Mouse (Mus musculus): ENCODE results near the gene Slc11a2. TPM values are rescaled to one million over a fixed set of nuclear protein-coding genes. Genes with fewer than 3 reads are reported as not detected.

Gene Slc11a2
- polyA plus RNA-seq, 1 experiment from 2014 or later: 22.0 TPM

DNA sequence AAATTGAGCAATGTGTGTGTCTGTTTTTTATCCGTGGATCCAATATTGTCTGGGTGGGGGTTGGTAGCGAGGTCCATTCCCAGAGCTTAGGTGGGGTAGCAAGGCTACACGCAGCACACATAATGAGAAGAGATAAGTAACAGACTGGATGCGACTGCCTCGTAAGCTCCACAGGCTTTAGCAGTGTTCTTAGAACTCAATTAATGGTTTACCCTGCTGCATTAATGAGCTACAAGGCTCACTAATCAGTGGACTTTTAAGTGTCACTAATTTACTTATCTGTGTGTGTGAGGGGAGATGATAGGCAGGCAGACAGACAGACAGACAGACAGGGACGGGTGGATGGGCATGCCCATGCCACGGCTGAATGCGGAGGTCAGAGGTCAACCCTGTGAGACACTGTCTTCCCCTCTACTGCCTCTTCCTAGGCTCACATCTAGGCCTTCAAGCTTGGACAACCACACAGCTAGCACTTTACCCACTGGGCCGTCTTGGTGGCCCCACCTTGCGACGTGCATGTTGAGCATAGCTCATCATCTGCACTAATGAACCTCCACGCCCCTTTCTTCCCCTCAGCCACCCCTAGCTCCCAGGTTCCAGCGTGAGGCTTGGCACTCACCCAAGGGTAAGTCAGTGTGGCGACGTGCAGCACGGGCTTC is 24.2 kb downstream of the Slc11a2 start:
- no peaks in the 10 kb centered on the region for H3K4me1 ChIP-seq
- H3K27me3 ChIP-seq: no peaks in the 10 kb centered on the region
- H3K4me3 ChIP-seq: no peak overlapping the region
- H3K4me2 ChIP-seq: no peak overlapping the region
- 87% methylated on average over 16 of the region's 16 CpGs for WGBS
- ATAC-seq (ENCODE audit: insufficient number of reproducible peaks, insufficient read depth, low FRiP score, low TSS enrichment, low read depth): no peak
- no peak overlapping the region; the same call in 1 of the 2 replicates for H3K27ac ChIP-seq
- no peaks in the 10 kb centered on the region for H3K9me3 ChIP-seq
- peaks cover 97% of the 10 kb centered on the region for H3K36me3 ChIP-seq
- H3K9ac ChIP-seq: no peak overlapping the region

DNA sequence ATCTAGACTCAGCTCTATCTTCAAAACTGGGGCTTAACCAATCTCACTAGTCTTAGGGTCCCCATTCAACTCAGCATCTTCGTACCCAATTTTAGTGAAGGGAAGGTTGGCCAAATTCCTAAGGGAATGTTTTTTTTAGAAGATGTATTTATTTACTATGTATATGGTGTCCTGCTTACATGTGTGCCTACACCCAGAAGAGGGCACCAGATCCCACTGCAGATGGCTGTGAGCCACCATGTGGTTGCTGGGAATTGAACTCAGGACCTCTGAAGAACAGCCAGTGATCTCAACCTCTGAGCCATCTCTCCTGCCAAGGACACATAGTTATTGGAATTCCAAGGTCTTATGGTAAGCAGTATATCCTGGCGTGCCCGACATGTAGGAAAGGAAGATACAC is 29.3 kb downstream of the Slc11a2 start:
- Histone ChIP-seq H3K9me3 (no peaks in the 10 kb centered on the region), H3K4me2 (no peak overlapping the region), H3K27me3 (no peaks in the 10 kb centered on the region), H3K36me3 (peaks cover 81% of the 10 kb centered on the region), H3K4me3 (no peak overlapping the region), H3K4me1 (no peaks in the 10 kb centered on the region), H3K9ac (no peak overlapping the region), H3K27ac (no peak overlapping the region)
- ATAC-seq (ENCODE audit: insufficient number of reproducible peaks, insufficient read depth, low FRiP score, low TSS enrichment, low read depth): no peak
- WGBS: 95% methylated on average over 3 of the region's 3 CpGs

DNA sequence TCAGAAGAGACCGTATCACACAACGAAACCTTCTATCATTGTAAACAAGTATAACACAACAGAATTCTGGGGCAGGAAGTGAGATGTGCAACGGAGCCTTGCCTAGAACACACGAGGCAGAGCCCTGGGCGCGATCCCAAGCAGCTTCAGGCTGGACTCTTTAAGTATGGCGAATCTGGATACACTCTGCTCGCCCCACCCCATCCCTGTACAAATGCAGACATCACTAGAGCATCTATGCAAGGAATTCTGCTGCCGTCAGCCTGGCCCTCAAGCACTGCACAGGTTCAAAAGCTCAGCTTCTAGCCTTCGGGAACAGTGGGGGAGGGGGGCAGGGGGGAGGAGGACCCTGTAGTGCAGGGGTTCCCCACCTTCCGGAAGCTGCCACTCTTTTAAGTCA is 31.9 kb downstream of the Slc11a2 start:
- Histone ChIP-seq H3K9ac (no peak overlapping the region), H3K36me3 (peaks cover 56% of the 10 kb centered on the region), H3K27ac (no peak overlapping the region), H3K4me2 (no peak overlapping the region), H3K27me3 (no peaks in the 10 kb centered on the region), H3K4me3 (no peak overlapping the region), H3K4me1 (peaks cover 4% of the 10 kb centered on the region; the same call in 1 of the 2 replicates), H3K9me3 (no peaks in the 10 kb centered on the region)
- ATAC-seq (ENCODE audit: insufficient number of reproducible peaks, insufficient read depth, low FRiP score, low TSS enrichment, low read depth): no peak
- WGBS: 80% methylated on average over 11 of the region's 11 CpGs

DNA sequence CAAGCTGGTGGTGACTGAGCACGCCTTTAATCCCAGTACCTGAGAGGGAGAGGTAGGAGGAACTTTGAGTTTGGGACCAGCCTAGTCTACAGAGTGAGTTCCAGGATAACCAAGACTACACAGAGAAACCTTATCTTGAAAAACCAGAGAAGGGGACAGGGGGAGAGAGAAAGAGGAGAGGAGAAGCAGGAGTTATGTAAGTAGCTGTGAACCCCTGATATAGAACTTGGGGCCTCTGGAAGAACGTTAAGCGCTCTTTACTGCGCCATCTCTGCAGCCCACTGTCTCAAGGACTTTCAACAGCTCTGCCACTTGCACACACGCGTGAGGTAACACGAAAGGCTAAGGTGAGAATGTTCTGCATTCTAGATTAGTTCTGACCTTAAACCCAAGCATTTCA is 33.3 kb downstream of the Slc11a2 start:
- H3K27ac ChIP-seq: no peak overlapping the region
- H3K4me2 ChIP-seq: no peak overlapping the region
- H3K4me1 ChIP-seq: peaks cover 4% of the 10 kb centered on the region; the same call in 1 of the 2 replicates
- no peak overlapping the region for H3K4me3 ChIP-seq
- no peak for ATAC-seq (ENCODE audit: insufficient number of reproducible peaks, insufficient read depth, low FRiP score, low TSS enrichment, low read depth)
- WGBS: 96% methylated on average over 7 of the region's 7 CpGs
- no peaks in the 10 kb centered on the region for H3K9me3 ChIP-seq
- H3K9ac ChIP-seq: no peak overlapping the region
- H3K27me3 ChIP-seq: no peaks in the 10 kb centered on the region
- peaks cover 42% of the 10 kb centered on the region for H3K36me3 ChIP-seq

DNA sequence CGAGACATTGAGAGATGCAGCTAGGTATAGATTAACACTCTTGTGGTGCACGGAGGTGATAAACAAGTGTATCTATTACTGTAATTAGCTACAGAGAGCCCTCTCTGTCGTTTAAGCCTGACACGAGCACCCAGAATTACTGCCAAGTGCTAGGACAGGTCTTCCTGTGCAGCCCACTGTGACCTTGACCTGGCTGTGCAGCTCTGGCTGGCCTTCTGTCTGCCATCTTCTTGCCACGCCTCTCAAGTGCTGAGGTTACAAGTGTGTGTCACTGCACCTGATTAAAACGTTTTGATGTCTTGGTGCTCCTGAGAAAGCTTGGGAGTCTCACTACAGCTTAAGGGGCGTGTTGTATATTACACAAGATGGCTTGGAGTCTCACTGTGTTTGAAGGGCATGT is 33.8 kb downstream of the Slc11a2 start:
- ATAC-seq (ENCODE audit: insufficient number of reproducible peaks, insufficient read depth, low FRiP score, low TSS enrichment, low read depth): no peak
- H3K4me1 ChIP-seq: peaks cover 4% of the 10 kb centered on the region; the same call in 1 of the 2 replicates
- no peak overlapping the region for H3K4me2 ChIP-seq
- no peak overlapping the region for H3K9ac ChIP-seq
- no peaks in the 10 kb centered on the region for H3K9me3 ChIP-seq
- H3K27me3 ChIP-seq: no peaks in the 10 kb centered on the region
- peaks cover 36% of the 10 kb centered on the region for H3K36me3 ChIP-seq
- H3K27ac ChIP-seq: no peak overlapping the region
- H3K4me3 ChIP-seq: no peak overlapping the region
- 65% methylated on average over 7 of the region's 7 CpGs for WGBS

DNA sequence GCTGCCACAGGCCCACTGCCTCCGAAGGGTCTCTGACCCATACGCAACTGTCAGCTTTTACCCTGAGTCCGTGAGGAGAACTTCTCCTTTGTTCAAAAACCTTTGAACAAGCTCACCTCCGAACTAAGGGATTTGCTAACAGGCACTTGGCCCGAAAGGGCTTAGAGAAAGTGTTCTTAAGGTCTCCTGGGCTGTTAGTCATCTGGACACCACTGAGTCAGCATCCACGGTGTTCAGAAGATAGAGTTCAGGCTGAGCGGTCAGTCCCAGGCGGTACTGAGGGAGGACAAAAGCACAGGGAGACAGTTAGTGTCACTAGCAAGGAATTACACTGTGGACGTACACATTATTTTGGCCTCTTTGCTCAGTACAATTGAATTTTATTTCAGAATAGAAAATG is 36.0 kb downstream of the Slc11a2 start:
- peaks cover 8% of the 10 kb centered on the region; the same call in 1 of the 2 replicates for H3K4me1 ChIP-seq
- no peak overlapping the region for H3K4me2 ChIP-seq
- H3K4me3 ChIP-seq: no peak overlapping the region
- no peak for ATAC-seq (ENCODE audit: insufficient number of reproducible peaks, insufficient read depth, low FRiP score, low TSS enrichment, low read depth)
- 66% methylated on average over 9 of the region's 9 CpGs for WGBS
- peaks cover 14% of the 10 kb centered on the region for H3K36me3 ChIP-seq
- no peaks in the 10 kb centered on the region for H3K27me3 ChIP-seq
- no peak overlapping the region for H3K27ac ChIP-seq
- H3K9me3 ChIP-seq: no peaks in the 10 kb centered on the region
- H3K9ac ChIP-seq: no peak overlapping the region

DNA sequence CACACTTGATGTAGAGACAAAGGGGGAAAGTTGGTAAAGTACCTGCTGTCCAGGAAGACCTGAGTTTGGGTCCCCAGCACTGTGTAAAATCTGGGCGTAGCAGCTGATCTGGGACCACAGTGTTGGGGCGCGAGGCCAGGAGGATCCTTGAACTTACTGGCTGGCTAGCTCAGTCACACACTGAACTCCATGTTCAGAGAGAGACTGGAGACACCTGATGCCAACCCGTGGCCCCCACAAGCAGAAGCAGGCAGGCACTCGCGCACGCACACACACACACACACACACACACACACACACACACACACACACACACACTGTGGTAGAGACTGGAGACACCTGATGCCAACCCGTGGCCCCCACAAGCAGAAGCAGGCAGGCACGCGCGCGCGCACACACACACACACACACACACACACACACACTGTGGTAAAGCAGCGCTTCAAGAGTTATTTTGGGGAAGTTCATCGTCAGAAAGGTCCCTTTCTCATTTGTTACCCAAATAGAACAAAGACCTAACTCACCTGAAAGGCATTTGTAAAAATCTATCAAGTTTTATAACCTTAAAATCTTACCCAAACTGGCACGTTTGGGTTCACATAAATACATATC is 36.5 kb downstream of the Slc11a2 start:
- no peak overlapping the region for H3K9ac ChIP-seq
- H3K4me1 ChIP-seq: peaks cover 8% of the 10 kb centered on the region; the same call in 1 of the 2 replicates
- peaks cover 9% of the 10 kb centered on the region for H3K36me3 ChIP-seq
- 90% methylated on average over 12 of the region's 16 CpGs for WGBS
- no peak overlapping the region for H3K27ac ChIP-seq
- no peaks in the 10 kb centered on the region for H3K27me3 ChIP-seq
- no peak overlapping the region for H3K4me3 ChIP-seq
- H3K9me3 ChIP-seq: no peaks in the 10 kb centered on the region
- no peak overlapping the region for H3K4me2 ChIP-seq
- no peak for ATAC-seq (ENCODE audit: insufficient number of reproducible peaks, insufficient read depth, low FRiP score, low TSS enrichment, low read depth)

DNA sequence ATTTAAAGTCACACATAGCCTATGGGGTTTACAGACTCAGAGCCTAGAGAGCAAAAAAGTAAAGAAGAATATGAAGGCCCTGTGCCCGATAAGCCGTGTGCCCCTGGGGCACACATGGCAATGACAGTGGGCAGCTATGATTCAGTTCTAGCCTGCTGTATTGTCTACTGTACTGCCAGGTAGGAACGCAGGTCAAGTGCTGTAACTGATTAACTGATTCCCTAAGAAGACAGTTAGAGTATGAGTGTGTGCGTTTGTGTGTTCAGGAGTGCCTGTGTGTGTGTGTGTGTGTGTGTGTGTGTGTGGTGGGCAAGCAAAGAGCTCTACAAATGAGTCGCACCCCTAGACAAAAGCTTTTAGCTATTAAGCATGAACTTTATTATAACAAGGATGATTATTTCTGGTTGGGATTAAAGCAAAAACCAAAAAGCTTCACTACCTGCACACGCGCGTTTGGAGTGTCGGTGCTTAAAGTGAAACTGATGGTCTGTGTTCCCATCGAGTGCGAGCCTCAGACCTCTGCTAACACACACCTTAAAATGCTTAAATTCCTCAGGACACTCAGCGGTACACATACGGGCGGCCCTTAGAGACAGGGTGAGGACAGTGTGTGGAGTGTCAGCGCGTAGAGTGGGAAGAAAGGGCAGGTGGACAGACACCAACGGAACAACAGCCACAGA is 37.2 kb downstream of the Slc11a2 start:
- Histone ChIP-seq H3K36me3 (peaks cover 2% of the 10 kb centered on the region), H3K4me1 (peaks cover 8% of the 10 kb centered on the region; the same call in 1 of the 2 replicates), H3K9me3 (no peaks in the 10 kb centered on the region), H3K27ac (no peak overlapping the region), H3K4me3 (no peak overlapping the region), H3K4me2 (no peak overlapping the region), H3K27me3 (no peaks in the 10 kb centered on the region), H3K9ac (no peak overlapping the region)
- WGBS: 93% methylated on average over 17 of the region's 17 CpGs
- ATAC-seq (ENCODE audit: insufficient number of reproducible peaks, insufficient read depth, low FRiP score, low TSS enrichment, low read depth): no peak

DNA sequence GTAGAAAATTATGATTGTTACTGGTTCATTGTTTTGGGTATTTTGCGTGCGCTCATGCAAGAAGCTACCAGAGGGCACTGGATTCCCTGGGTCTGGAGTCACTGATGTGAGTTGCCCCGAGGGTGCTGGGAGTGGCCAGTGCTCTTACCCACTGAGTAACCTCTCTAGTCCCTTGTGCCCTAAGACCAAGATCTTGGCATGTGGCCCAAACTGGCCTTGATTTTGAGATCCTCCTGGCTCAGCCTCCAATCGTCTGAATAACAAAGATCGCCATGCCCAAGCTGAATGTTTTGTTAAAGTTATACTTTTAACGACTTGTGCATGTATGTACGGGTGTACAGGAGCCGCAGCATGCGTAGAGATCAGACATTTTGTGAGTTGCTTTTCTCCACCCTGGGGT is 39.2 kb downstream of the Slc11a2 start:
- no peaks in the 10 kb centered on the region for H3K27me3 ChIP-seq
- H3K27ac ChIP-seq: no peak overlapping the region
- H3K36me3 ChIP-seq: no peaks in the 10 kb centered on the region
- 90% methylated on average over 9 of the region's 9 CpGs for WGBS
- no peak overlapping the region for H3K9ac ChIP-seq
- H3K9me3 ChIP-seq: no peaks in the 10 kb centered on the region
- H3K4me1 ChIP-seq: peaks cover 8% of the 10 kb centered on the region; the same call in 1 of the 2 replicates
- ATAC-seq (ENCODE audit: insufficient number of reproducible peaks, insufficient read depth, low FRiP score, low TSS enrichment, low read depth): no peak
- H3K4me2 ChIP-seq: no peak overlapping the region
- H3K4me3 ChIP-seq: no peak overlapping the region

DNA sequence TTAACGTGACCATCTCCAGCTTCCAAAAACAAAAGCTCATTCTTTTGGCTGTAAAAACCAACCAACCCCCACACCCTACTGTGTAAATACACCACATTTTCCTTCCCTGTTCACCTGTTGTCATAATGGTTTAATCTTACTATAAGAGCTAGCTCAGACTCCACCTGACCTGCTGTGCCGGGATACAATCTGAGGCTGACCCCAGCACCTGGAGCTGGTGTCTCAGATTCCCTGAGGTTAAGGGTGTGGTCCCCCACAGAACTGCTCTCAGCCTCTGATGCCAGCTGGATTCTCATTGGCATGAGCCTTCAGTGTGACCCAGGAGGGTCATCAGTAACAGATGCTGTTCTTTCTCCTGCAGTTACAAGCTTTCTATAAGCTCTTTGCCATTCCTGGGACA is 44.8 kb downstream of the Slc11a2 start:
- 0 out of 2 replicates have a peak, but pooled peaks cover 4% of the 10 kb centered on the region for H3K4me1 ChIP-seq
- H3K9ac ChIP-seq: no peak overlapping the region
- H3K36me3 ChIP-seq: no peaks in the 10 kb centered on the region
- no peak overlapping the region for H3K27ac ChIP-seq
- 52% methylated on average over 2 of the region's 2 CpGs for WGBS
- H3K4me2 ChIP-seq: no peak overlapping the region
- no peak overlapping the region for H3K4me3 ChIP-seq
- ATAC-seq (ENCODE audit: insufficient number of reproducible peaks, insufficient read depth, low FRiP score, low TSS enrichment, low read depth): no peak
- H3K9me3 ChIP-seq: no peaks in the 10 kb centered on the region
- H3K27me3 ChIP-seq: no peaks in the 10 kb centered on the region

DNA sequence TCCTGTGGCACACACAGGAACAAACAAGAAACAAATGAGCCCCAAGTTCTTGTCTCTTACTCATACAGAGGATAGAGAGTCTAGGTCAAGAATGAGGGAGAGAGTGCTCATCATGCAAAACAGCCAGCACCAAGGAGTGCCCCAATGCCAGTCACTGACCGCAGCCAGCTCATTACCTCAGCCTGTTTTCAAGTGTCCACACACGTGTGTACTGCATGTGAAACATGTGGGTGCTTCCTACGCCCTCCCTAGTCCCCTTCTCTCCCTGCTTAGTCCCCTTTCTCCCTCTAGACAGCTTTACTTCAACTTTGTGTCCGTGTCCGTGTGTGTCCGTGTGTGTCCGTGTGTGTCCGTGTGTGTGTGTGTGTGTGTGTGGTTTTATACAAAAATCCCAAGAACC is 45.2 kb downstream of the Slc11a2 start:
- Histone ChIP-seq H3K27ac (no peak overlapping the region), H3K36me3 (no peaks in the 10 kb centered on the region), H3K9me3 (no peaks in the 10 kb centered on the region), H3K4me2 (no peak overlapping the region), H3K27me3 (no peaks in the 10 kb centered on the region), H3K4me3 (no peak overlapping the region), H3K9ac (no peak overlapping the region), H3K4me1 (0 out of 2 replicates have a peak, but pooled peaks cover 4% of the 10 kb centered on the region)
- 86% methylated on average over 8 of the region's 8 CpGs for WGBS
- no peak for ATAC-seq (ENCODE audit: insufficient number of reproducible peaks, insufficient read depth, low FRiP score, low TSS enrichment, low read depth)
